Mouse (Mus musculus): Measurements from ENCODE around the gene Zfp518a. TPM values are rescaled to one million over a fixed set of nuclear protein-coding genes. Genes with fewer than 3 reads are reported as not detected.

The Zfp518a gene
- polyA plus RNA-seq, 2 experiments, result 8.5 to 15.0 TPM

- no peak for ATAC-seq (ENCODE audit: low FRiP score, low read depth)
- H3K4me2 ChIP-seq (replicated peaks; ENCODE audit: low read depth, low read length, severe bottlenecking), result no peak overlapping the region
- 92% methylated on average over 3 of the region's 3 CpGs for WGBS
Observed at GRCm38 (mm10) chr19:40869425-40870105, 24.9 kb upstream of the Zfp518a start.

GRCm38 (mm10) chr19:40872955-40873665 is 21.4 kb upstream of the Zfp518a start:
- ATAC-seq (ENCODE audit: low FRiP score, low read depth), result peak; percentile 97
- DNase-seq (ENCODE audit: low spot score), result peak; percentile 95
- H3K4me2 ChIP-seq (replicated peaks; ENCODE audit: low read depth, low read length, severe bottlenecking), result peak overlapping the region; percentile 65
- H3K36me3 ChIP-seq (ENCODE audit: control insufficient read depth, insufficient read depth, low read length), result no peaks in the 10 kb centered on the region
- peak overlapping the region; percentile 49 for H3K4me3 ChIP-seq (replicated peaks; ENCODE audit: low read length)
- H3K4me1 ChIP-seq (ENCODE audit: control insufficient read depth, insufficient read depth, low read length), result no peaks in the 10 kb centered on the region
- 2% methylated on average over 51 of the region's 51 CpGs for WGBS
- H3K27me3 ChIP-seq (ENCODE audit: control insufficient read depth, insufficient read depth, low read length), result peaks cover 7% of the 10 kb centered on the region; the same call in 1 of the 2 replicates
- H3K9ac ChIP-seq (ENCODE audit: low read depth, low read length, severe bottlenecking), result peak overlapping the region; percentile 55
- H3K9me3 ChIP-seq (ENCODE audit: control insufficient read depth, low read length), result peaks cover 3% of the 10 kb centered on the region; the same call in 1 of the 2 replicates
- H3K27ac ChIP-seq (replicated peaks; ENCODE audit: low read depth, low read length), result peak overlapping the region; percentile 72; the same call in 1 of the 2 replicates
- TF ChIP-seq POLR2A (IDR thresholded peaks at IDR 0.05; ENCODE audit: borderline replicate concordance, extremely low read depth, insufficient read depth, insufficient read length), result no peak; the same call in 1 of the 2 replicates

More at GRCm38 (mm10) chr19:40869425-40870105, 24.9 kb upstream of the Zfp518a start:
- H3K27ac ChIP-seq (replicated peaks; ENCODE audit: low read depth, low read length), result no peak overlapping the region
- H3K9me3 ChIP-seq (ENCODE audit: control insufficient read depth, low read length), result peaks cover 3% of the 10 kb centered on the region; the same call in 1 of the 2 replicates
- H3K9ac ChIP-seq (ENCODE audit: low read depth, low read length, severe bottlenecking), result no peak overlapping the region
- no peaks in the 10 kb centered on the region for H3K36me3 ChIP-seq (ENCODE audit: control insufficient read depth, insufficient read depth, low read length)
- TF ChIP-seq POLR2A (IDR thresholded peaks at IDR 0.05; ENCODE audit: borderline replicate concordance, extremely low read depth, insufficient read depth, insufficient read length), result no peak
- no peak overlapping the region for H3K4me3 ChIP-seq (replicated peaks; ENCODE audit: low read length)
- no peak for DNase-seq (ENCODE audit: low spot score)
- H3K27me3 ChIP-seq (ENCODE audit: control insufficient read depth, insufficient read depth, low read length), result no peaks in the 10 kb centered on the region; the same call in 1 of the 2 replicates
- no peaks in the 10 kb centered on the region for H3K4me1 ChIP-seq (ENCODE audit: control insufficient read depth, insufficient read depth, low read length)

DNA sequence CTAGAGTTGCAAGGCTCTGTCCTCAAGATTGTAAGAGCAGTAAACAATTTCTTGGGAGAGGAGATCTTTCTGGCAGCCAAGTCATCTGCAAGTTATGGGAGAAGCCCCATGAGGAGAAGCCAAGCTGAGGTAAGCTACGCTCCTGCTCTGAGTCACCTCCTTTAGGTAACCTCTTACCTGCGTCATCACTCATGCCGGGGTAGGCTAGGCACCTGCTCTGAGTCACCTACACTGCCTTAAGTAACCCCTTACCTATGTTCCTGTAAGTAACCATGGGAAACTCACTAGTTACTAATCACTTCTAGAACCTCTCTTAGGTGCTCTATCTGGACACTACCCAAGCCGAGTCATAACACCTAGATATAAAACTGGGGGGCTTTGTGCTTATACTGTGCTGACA is 12.8 kb upstream of the Zfp518a start:
- DNase-seq (ENCODE audit: low spot score) (no peak), ATAC-seq (ENCODE audit: low FRiP score, low read depth) (no peak)
- 92% methylated on average over 4 of the region's 4 CpGs for WGBS
- H3K4me2 ChIP-seq (replicated peaks; ENCODE audit: low read depth, low read length, severe bottlenecking), result no peak overlapping the region
- H3K4me3 ChIP-seq (replicated peaks; ENCODE audit: low read length), result no peak overlapping the region
- no peaks in the 10 kb centered on the region for H3K9me3 ChIP-seq (ENCODE audit: control insufficient read depth, low read length)
- no peaks in the 10 kb centered on the region for H3K4me1 ChIP-seq (ENCODE audit: control insufficient read depth, insufficient read depth, low read length)
- TF ChIP-seq POLR2A (IDR thresholded peaks at IDR 0.05; ENCODE audit: borderline replicate concordance, extremely low read depth, insufficient read depth, insufficient read length), result no peak
- no peak overlapping the region for H3K27ac ChIP-seq (replicated peaks; ENCODE audit: low read depth, low read length)
- H3K36me3 ChIP-seq (ENCODE audit: control insufficient read depth, insufficient read depth, low read length), result no peaks in the 10 kb centered on the region
- peaks cover 15% of the 10 kb centered on the region; the same call in 1 of the 2 replicates for H3K27me3 ChIP-seq (ENCODE audit: control insufficient read depth, insufficient read depth, low read length)
- H3K9ac ChIP-seq (ENCODE audit: low read depth, low read length, severe bottlenecking), result no peak overlapping the region

GRCm38 (mm10) chr19:40888887-40889286 is 5.6 kb upstream of the Zfp518a start:
- no peaks in the 10 kb centered on the region for H3K36me3 ChIP-seq (ENCODE audit: control insufficient read depth, insufficient read depth, low read length)
- TF ChIP-seq POLR2A (IDR thresholded peaks at IDR 0.05; ENCODE audit: borderline replicate concordance, extremely low read depth, insufficient read depth, insufficient read length), result no peak
- 89% methylated on average over 1 of the region's 1 CpGs for WGBS
- peaks cover 15% of the 10 kb centered on the region; the same call in 1 of the 2 replicates for H3K27me3 ChIP-seq (ENCODE audit: control insufficient read depth, insufficient read depth, low read length)
- H3K27ac ChIP-seq (replicated peaks; ENCODE audit: low read depth, low read length), result no peak overlapping the region
- no peak overlapping the region for H3K9ac ChIP-seq (ENCODE audit: low read depth, low read length, severe bottlenecking)
- no peak overlapping the region for H3K4me3 ChIP-seq (replicated peaks; ENCODE audit: low read length)
- no peaks in the 10 kb centered on the region for H3K4me1 ChIP-seq (ENCODE audit: control insufficient read depth, insufficient read depth, low read length)
- peaks cover 7% of the 10 kb centered on the region; the same call in 1 of the 2 replicates for H3K9me3 ChIP-seq (ENCODE audit: control insufficient read depth, low read length)
- ATAC-seq (ENCODE audit: low FRiP score, low read depth) (no peak), DNase-seq (ENCODE audit: low spot score) (no peak)
- H3K4me2 ChIP-seq (replicated peaks; ENCODE audit: low read depth, low read length, severe bottlenecking), result no peak overlapping the region

DNA sequence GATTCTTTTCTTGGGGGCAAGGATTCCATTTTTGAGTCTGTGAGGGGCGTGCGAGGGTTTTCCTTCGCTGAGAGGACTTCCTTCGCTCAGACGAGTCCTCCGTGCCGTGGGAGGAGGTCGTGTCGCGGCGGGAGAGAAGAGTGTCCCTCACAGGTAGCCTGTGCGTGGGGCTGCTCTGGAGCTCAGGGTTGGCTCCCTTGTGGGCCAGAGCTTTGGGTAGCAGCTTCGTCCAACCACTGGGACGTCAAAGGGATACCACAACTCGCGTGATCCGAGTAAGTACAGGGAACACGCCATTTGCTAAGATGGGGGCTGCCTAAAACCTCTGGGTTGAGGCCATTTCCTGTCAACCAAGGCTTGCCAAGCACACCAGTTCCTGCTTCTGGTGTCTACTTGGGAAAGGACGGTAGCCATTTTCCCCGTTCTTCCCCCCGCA is 416 bp upstream of the Zfp518a start:
- peaks cover 11% of the 10 kb centered on the region; the same call in 1 of the 2 replicates for H3K9me3 ChIP-seq (ENCODE audit: control insufficient read depth, low read length)
- no peak for DNase-seq (ENCODE audit: low spot score)
- 0 out of 2 replicates have a peak, but pooled peaks cover 3% of the 10 kb centered on the region for H3K27me3 ChIP-seq (ENCODE audit: control insufficient read depth, insufficient read depth, low read length)
- peak overlapping the region; percentile 68 for H3K4me2 ChIP-seq (replicated peaks; ENCODE audit: low read depth, low read length, severe bottlenecking)
- peak; percentile 67 for ATAC-seq (ENCODE audit: low FRiP score, low read depth)
- 0 out of 2 replicates have a peak, but pooled peaks cover 6% of the 10 kb centered on the region for H3K36me3 ChIP-seq (ENCODE audit: control insufficient read depth, insufficient read depth, low read length)
- no peak for TF ChIP-seq POLR2A (IDR thresholded peaks at IDR 0.05; ENCODE audit: borderline replicate concordance, extremely low read depth, insufficient read depth, insufficient read length)
- H3K4me3 ChIP-seq (replicated peaks; ENCODE audit: low read length), result peak overlapping the region; percentile 74
- H3K9ac ChIP-seq (ENCODE audit: low read depth, low read length, severe bottlenecking), result peak overlapping the region; percentile 82
- no peaks in the 10 kb centered on the region for H3K4me1 ChIP-seq (ENCODE audit: control insufficient read depth, insufficient read depth, low read length)
- H3K27ac ChIP-seq (replicated peaks; ENCODE audit: low read depth, low read length), result peak overlapping the region; percentile 97
- WGBS, result 49% methylated on average over 21 of the region's 21 CpGs
